Mouse (Mus musculus) 3T3-L1 (cell line): ENCODE measurements around the gene Epas1.
A peak's percentile ranks its signal among the peaks of the same experiment; 100 is the strongest.

Experiments
- DNase-seq: peaks from one replicate; pipeline ENCODE4 v3.0.0-alpha.2; 2015; ENCODE audit warnings: low read depth, low spot score

Epas1 gene

DNA sequence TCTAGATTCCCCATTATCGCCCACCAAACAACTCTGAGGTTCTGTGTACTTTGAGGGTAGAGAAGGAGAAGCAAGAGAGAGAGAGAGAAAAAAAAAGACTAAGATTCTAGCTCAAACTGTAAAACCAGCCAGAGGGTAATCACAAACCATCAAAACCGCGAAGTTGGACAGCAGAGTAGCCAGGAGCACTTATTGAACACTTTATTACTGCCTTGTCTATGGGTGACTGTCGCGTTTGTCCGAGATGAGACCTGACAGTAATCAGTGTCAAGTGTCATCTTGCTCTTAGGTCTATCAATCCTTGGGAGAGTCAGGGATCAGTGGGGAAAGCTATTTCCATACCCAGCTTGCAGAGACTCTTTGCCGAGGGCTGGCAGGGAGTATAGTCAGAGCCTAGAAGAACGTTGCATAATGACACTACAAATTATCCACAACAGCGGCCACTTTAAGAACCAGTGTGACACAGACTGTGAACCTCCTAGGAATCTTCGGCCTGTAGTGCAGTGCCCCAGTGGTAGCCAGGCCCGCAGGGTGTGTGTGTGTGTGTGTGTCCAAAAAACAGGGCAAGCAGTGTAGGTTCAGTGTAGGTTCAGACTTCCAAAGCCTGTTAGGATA lies 2.2 kb downstream of the Epas1 start:
- no peak for DNase-seq

DNA sequence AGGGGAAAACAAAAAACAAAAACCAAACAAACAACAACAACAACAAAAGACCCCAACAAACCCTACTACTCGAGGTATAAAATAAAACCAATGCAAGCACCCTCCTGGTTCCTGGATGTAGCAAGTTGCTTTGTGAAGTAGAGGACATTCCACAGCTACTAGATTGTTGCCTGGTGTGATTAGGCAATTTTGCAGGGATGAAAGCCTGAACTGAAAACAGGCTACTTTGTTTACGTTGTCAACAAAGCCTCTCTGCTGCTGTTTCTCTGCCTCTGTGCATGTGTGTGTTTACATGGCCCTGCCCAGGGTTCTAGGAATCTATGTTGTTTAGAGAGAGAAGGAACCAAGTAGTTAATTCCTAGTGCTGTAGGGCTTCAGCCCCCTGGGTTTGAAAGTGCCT lies 4.1 kb downstream of the Epas1 start:
- DNase-seq: no peak

DNA sequence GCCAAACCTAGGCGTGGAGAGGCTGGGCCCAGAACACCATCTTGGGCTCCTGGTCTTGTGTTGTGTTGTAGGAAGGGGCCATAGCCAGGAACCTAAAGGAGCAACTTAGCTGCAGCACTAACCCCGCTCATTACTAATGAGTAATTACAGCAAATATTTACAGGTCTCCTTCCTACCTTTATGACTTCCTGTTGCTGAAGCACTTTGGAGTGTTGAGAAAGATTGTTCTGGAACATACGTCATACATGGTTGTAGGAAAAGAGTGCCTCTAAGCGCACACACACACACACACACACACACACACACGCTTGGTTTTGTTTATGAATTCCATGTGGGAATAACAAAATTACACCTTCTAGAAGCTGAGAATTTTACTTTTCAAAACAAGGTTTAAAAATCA lies 8.4 kb downstream of the Epas1 start:
- DNase-seq: no peak

DNA sequence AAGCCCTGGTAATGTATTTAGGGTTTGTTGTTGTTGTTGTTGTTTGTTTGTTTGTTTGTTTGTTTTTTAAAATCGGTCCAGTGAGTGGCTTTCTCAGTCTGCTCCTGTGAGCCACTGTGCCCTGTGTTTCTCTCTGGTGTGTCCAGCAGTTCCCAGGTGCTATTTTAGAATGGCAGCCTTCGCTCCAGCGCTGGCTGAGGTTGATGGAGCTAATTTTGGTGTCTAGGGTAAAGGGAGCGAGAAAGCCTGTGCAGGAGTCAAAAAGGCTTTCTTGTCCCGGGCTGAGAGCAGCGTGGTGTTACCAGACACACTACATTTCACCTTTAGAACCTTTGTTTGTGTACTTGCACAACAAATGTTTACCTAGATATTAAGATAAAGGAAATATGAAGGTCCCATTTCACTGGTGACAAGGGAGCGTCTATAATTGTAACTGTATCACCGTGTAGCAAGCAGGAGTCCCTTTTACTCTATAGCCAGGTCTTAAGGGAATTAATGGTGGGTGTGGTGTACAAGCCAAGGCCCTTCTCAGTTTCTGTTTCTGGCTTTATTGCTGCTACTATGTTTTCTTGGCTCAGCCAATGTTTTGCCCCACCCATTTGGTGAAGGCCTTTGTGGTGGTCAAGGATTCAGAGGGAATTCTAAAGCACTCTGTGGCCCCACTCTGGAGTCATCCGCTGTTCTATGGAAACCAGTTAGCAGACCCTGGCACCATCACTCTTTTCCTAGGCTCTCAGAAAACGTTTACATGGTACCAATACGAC lies 9.2 kb downstream of the Epas1 start:
- no peak for DNase-seq

DNA sequence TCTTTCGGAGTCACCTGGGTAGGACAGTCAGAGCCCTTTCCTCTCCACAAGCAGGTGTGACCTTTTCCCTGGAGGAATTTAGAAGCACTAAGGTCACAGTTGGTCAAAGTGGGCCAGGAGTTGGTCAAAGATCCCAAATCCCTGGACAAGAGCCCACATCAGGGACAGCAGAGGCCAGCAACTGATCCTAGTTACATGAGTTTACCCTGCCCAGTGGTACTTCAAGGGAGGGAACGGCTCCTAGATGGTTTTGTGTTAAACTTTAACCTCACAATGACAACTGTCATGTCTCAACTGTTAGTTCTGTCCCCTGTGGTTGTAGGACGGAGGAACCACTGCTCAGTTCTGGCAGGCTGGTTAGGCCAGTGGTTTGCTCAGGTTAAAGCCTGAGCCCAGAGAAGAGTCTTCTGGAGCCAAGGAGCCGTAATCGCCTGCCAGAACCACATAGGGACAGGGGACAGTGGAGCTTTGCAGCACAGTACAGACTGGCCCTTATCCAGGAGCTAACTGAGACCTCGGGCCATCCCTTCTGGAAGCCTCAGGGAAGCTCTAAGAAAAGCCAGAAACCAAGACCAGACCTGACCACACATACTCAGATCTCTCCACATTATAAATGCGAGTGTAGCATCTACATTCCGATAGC lies 12.4 kb downstream of the Epas1 start:
- no peak for DNase-seq

DNA sequence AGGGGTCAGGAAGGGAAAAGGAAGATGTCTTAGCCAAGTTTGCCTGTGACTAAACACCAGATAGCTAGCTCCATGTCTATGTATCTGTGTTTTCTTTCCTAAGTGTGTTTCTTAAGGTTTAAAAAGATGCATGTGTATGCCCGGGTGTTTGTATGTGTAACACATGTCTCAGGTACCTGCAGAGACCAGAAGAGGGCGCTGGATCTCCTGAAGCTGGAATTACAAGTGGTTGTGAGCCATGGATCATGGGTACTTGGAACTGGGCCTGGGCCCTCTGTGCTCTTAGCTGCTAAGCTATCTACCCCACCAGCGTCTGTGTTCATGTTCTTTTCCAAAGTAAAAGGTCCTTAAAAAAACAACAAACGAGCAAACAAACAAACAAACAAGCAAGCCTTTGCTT lies 12.9 kb downstream of the Epas1 start:
- no peak for DNase-seq

DNA sequence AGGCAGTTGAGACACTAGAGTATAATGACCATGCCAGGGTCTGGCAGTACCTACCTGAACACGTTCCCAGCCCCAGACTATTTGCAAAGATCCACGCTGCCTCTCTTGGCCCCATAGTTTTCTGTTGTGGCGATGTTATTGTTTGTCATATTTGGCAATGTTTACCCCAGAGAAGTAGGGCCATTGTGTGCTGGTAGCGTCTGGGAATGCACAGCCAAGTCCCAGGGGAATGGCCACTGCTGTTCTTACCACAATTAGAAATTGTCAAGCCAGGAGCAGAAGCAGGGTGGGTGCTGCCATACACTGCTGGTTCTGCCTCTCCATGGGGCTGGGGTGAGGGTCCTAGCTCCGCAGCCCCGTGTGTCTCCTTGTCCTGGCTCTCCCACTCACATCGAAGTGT lies 15.1 kb downstream of the Epas1 start:
- no peak for DNase-seq

DNA sequence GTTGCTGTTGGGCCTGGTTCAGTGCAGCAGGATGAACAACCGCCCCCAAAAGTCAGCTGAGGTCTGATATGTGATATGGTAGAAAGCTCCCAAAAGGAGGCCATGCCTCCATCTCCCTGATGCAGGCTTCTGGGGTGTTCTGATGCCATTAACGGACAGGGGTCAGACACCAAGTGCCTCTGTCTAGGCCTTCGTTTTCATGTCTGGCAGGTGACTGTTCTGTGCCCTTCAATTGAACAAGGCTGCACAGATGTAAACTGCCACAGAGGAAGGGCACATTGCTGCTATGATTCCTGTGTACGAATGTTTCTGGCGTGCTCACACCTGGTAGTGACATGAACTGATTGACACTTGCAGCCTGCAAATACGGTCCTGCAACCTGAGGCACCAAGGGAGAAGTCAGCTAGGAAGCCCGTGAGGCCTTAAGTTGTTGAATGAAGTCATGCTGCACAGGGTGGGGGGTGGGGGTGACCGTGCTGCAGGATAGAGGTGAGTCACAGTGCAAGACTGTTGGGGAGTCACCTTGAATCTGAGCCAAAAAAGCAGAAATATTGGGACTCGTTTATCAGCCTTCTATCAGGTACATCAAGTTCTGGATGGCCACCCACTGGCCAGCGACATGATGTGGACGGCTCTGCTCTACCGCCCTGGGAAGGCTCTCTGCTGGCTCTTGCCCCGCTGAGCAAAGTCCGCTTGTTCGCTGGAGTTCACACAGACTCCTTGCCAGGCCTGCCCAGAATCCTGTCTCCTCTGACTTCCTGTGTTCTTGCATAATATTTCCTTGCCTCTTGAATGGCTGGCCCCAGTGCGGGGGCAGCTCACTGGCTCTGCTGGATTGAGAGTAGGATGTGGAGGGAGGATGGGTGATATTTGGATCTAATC lies 16.1 kb downstream of the Epas1 start:
- DNase-seq: peak; percentile 61

DNA sequence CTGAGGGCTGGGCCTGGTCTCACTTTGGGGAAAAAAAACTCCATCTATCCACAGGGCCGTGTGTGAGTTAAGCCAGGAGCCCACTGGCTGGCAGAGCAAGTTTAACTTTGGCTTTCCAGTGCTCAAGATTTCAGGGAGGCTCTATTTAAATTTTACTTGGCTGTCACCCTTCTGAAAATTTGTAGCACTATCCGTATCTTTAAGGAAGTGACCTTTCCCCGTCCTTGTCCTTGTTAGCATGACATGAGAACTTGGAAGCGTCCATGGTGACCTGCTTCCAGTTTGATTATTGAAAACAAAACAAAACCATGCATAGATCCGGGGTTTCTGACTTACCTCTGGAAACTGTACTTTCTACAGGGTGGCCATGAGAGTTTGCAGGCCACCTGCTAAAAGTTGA lies 17.3 kb downstream of the Epas1 start:
- DNase-seq: no peak

DNA sequence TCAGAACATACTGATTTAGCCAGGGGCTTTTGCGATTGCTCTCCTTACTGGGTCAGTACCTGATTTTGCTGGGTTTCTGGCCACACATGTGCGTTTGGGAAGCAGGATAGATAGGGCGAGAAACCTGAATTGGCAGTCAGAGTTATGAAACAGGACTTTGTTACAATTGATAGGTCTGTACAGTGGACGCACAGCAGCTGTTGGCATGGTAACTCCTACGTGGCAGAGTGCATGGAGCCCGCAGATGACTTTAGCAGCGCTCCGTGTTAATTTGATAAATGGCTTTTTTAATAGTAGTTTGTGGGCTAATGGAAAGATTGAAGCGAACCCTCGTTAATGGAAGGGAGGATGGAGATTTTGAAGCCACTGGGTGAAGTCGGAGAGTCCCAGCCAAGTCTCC lies 18.5 kb downstream of the Epas1 start:
- DNase-seq: no peak

DNA sequence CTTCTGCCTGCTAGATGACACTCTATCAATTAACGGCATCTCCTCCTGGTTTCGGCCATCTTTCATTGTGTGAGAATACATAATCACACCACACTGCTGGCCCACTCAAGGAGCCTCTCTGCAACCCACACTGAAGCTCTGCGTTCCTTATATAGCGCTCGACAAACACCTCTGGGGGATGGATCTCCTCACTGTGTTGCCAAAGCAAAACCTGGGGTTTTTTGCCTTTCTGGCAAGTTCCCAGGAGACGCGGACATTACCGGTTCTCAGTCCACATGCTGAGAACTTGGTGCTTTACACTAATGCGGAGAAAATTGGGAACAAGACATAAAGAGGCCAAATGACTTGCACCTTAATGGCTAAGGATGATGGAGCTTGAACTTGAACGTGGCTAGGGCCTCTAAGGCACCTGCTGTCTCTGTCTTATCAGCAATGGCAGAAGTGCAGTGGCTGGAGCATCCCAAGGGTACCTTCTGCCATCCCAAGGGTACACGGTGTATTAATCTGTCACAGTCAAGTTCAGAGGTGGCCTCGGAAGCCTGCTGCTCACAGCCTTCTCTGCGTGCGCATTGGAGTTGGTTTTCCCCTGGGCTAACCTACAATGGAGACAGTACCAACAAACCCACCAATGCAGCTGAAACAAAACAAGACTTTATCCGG lies 19.6 kb downstream of the Epas1 start:
- DNase-seq: no peak

DNA sequence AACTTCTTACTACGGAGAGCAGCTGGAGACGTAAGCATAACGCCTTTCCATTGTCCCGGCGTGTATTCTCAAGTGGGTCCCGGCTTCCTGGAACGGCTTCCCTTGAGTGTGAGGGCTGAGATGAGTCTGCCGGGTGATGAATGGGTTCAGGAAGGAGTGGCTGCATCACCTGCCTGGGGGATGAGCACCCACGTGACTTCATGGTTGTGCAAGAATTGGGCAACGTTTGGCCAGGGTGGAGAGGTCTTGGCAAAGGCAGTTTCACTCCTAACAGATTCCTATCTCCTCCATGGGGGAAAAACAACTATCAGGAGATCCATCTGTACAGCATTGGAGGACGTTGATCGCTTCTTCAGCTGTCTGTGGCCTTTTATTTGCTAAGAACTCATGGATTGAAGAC lies 23.0 kb downstream of the Epas1 start:
- no peak for DNase-seq

DNA sequence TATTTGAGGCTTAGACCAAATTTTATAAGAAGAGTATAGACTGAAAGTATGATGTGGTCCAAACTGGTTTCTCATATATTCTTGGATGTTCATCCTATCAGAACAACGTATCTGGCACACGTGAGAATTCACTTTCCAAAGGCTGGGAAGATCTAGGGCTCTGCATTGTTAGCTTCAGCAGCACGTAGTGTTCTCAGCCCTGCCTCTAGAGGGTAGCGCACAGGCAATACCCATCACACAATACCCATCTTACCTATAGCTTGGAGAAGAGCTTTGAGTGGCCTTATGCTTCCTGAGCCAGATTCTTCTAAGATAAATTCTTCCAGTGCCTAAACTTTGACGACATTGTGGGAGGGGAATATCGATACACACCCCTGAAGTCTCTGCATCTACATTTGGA lies 24.6 kb downstream of the Epas1 start:
- DNase-seq: no peak

DNA sequence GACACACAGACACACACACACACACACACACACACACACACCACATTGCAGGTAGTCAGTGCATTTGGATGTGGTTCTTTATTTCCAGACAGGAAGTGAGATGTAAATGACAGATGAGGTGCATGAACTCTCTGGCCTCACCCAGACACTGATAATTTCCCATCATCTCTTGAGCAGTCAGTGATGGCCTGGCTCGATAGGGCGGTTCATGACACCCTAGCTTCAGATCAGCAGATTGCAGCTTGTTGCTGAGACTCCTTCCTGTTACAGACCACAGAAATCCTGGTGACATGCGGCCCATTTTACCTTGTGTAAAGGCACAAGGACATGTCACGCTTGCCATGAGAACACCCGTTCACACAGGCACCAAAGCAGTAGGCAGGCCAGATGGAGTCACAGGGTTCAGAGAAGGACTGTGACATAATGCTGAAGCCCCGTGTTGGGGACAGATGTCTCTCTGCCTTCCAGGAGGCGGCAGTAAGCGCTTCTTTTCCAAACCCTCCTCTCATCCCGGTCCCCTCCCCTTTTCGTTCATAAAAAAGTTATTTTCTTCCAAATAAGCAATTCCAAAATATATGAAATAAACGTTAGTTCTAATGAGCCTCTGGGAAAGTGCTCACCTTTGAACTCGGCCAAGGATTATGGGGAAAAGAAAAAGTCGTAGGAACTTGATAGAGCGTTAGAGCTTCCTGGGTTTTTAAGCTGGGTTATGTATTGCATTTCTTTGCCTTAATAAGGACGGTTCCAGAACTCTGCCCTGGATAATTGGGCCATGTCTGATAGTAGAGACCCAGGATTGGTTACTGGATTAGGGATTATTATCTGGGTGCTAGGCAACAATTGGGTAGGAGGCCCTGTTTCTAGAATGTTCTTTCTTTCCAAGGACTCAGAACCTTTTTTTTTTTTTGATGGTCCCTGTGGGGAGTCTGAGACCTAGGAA lies 26.0 kb downstream of the Epas1 start:
- no peak for DNase-seq

DNA sequence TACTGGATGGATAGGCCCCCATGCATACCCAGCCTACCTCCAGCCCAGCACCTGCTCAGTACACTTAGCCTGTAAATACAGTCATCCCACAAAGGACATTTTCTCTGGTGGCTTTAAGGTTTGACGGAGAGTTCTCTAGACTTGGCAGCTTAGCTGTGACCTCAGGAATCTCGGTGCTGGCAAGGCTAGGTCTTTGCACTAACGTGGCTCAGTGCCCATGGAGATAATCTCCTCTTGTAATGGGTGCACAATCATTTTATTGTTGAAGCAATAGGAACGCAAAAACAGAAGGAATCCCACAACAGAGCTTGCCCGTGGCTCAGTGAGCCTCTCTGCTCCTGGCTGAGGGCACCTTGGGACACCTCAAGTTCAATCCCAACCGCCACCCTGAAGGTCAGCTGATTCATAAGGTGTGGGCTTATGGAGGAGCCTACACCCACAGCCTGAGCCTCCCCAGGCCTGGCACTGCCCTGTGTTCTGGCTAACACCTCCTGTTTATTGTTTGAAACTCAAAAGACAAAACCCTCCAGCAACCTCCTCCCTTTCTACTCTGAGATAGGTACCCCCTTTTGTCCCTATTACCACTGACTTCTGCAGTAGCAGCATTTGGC lies 27.3 kb downstream of the Epas1 start:
- DNase-seq: no peak

DNA sequence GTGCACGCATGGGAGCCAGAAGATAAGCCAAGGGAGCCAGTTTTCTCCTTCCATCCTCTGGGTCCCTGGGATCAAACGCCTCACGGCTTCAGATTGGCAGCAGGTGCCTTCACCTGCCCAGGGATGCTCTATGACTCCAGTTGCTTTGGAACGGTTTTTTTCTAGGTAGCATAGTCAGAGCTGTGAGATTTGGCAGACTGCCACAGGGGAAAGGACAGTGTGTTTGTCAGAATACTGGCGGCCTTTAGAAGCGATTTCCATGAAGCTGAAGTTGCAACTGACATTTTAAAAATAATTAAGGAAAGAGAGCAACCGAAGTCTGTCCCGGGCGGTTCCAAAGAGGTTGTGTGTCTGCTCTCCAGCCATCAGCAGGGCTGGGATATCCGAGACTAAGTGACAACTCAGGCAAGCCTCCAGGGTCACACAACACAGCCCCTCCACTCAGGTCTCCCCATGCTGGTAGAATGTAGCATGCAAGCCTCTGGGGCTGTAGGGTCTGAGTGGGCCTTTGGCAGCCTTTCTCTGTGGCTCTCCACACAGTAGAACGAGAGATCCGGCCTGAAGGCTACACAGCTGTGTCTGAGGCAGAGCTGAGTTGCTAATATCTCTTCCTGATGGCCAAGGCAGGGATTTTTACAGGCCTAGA lies 28.4 kb downstream of the Epas1 start:
- DNase-seq: no peak

DNA sequence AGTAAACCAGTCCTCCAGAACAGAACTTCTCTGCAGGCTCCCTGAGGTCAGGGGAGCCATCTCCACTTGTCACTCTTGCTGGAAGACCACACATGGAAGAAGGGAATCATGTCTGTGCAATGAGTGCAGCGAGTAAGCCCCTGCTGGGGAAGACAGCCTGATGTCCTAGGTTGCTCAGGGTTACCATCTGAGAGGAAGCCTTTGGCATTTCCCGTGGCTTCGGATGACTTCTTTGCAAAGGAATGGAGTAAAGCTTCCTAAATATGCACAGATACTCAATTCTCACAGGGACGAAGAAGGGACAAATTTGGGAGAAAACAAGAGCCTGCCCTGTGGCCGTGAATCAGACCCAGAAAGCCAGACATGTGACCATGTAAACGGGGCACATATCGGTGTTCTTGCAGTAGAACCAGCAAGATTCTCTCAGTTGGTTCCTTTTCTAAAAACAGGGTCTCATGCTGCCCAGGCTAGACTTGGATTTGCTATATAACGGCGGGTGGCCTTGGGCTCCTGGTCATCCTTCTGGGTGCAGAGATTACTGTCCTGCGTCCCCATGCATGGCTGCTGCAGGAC lies 31.0 kb downstream of the Epas1 start:
- DNase-seq: no peak

DNA sequence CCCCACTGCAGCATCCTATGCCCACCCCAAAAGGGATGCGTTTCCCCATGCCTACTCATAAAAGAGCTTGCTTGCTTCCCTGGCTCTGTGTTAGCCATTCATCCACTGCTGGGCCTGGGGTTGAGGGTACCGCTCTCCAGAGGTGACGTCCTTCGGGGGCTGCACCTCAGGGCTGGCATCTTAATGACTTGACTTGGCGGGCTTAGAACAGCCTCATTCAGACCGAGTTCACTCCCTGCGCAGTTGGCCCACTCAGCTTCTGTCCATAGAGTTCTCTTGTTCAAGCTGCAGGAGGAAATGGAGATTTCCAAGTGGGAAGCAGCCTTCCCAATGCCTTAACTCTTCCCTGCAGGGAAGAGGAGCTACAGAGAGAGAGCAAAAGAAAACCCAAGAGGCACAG lies 32.1 kb downstream of the Epas1 start:
- no peak for DNase-seq

DNA sequence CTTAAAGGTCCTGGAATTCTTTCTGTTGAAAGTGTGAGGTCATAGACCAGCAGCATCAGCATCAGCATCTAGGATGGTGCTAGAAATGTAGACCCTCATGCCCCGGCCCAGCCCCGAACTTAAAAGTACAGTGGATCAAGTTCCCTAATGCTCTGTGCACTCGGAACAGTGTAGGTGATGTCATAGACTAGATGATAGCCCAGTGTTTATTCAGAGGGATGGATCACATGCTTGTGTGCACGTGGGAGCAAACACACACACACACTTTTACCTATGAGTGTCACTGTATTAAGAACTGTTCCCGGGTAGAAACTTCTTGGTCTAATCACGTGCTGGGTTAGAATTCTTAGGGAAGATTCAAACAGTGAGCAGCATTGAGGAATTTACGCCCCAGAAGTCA lies 33.0 kb downstream of the Epas1 start:
- DNase-seq: no peak
